Mouse (Mus musculus) small intestine, adult 2 months (tissue): Measurements from ENCODE around the gene Hoxa10.

Source experiments
- CTCF ChIP-seq: fragments of 200-500 bp; IDR thresholded peaks from 2 replicates; pipeline ENCODE4 v1.5.1; 2012; ENCODE audit warnings: low read depth, mild to moderate bottlenecking, control low read depth, inconsistent platforms, low read length, moderate library complexity, mixed read lengths; ENCODE audit not compliant: insufficient replicate concordance, insufficient read length; ENCODE audit errors: extremely low read depth
- POLR2A ChIP-seq: fragments of 200-500 bp; IDR thresholded peaks from 2 replicates; pipeline ENCODE4 v1.6.1; 2012; ENCODE audit warnings: low read depth, mild to moderate bottlenecking, control low read depth, inconsistent platforms, low read length, moderate library complexity

DNA sequence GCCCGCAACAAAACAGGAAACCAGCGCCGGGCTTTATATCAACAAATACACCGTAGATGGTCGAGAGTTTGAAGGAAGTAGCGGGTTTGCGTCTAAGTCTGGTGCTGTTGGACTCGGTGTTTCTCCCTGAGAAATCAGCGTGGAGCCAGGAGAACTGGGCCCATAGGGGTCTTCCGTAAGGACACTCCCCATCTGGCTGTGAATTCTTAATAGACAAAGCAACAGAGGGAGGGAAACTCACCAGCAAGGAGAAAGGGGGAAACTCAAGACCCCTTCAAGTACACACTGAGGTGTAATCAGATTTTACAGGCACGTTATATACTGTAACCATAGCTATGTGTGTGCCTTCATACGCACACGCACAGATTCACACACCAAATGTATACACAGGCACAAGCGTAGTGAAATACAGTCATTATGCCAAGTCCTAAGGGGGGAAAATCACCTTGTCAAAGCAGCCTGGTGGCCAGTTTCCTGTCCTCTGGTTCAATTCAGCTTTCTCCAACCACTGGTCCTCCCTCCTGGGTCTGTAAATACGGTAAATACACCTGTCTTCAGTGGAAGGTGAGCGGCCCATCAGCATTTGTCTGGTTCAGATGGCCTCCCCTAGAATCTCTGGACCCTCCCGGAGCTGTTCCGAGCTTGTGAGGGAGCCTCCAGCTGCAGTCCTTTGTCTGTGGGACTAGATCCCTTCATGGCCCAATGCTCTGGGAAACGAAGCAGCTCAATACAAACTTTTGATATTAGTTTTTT, 25.4 kb upstream of the Hoxa10 start:
- TF ChIP-seq POLR2A (no peak), CTCF (no peak)
